Mouse (Mus musculus): ENCODE results near the gene Rpa1.

The Rpa1 gene

DNA sequence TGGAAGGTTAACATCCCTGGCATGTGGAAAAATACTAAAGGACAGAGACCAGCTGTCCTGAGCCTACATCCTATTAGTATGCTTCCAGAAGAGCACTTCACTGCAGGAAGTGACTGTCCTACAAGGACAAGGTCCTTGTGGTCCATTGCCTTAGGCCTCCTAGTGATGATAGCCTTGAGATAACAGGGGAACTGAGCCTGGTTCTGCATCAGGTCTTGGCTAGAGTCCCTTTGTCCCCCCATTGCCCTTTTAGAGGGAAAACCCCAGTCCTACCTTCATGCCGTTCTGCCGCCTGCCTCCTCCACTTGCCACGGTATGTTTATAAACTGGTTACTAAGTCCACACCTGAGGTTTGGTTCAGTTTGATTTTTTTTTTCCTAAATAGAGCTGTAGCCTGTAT, 85.9 kb downstream of the Rpa1 start:
- no peak for DNase-seq (ENCODE audit: low spot score)

DNA sequence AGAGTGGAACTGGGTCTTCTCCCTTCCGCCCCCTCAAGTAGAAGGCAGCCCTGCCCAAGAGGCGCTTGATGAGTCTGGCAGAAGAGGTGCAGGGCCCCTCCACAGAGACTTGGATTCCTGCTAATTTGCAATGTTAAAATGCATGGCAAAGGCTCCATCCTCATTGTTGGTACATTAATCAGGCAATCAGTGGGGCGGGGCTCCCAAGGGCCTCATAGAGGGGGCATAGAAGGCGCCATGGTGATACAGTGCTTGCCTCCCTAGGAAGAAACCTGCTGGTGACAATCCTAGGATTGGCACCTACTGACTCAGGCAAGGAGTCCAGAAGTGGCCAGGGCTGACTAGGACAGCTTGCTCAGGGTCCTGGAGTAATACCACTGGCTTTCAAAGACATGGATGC, 86.4 kb downstream of the Rpa1 start:
- no peak for DNase-seq (ENCODE audit: low spot score)

DNA sequence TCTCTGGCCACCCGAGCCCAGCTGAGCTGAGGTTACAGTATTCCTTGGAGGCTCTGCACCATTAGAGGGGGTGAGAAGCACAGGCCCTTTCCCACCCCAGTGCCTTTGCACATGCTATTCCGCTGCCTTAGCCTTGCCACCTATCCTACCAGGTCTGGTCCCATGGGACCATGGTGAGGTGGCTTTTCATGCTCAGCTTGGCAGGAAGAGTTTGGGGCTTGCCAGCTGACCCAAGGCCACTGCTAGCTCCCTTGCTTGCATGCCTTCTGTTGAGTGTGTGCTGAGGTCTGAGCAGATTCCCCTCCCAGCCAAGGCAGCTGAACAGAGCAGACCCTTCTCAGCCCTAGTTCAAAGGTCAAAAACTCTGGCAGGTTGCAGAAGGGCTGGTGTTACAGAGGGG, 87.1 kb downstream of the Rpa1 start:
- no peak for DNase-seq (ENCODE audit: low spot score)

DNA sequence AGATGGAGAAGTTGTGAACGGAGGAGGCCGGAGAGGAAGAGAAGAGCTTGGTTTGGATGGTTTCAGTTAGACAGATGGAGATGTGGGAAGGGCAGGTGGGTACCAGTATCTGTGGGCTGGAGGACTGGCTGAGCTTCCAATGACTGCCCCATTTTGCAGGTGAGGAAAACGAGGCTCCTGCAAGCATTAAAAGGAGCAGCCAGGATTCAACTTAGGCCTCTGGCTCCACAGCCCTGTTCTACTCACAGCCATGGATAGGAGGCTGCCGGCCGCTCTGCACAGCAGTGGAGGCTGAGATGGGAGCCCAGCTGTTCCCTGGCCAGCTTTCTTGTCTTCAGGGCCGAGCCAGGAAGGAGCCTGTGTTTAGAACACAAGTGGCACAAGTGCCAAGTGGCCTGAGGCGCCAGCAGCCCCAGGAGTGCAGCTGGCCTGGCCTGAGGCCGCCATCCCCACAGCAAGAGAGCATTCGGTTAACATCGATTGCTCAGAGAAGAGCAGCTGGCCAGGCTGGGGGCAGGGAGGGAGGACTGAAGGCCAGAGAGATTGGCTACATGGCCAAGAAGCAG, 88.0 kb downstream of the Rpa1 start:
- DNase-seq (ENCODE audit: low spot score) = no peak

DNA sequence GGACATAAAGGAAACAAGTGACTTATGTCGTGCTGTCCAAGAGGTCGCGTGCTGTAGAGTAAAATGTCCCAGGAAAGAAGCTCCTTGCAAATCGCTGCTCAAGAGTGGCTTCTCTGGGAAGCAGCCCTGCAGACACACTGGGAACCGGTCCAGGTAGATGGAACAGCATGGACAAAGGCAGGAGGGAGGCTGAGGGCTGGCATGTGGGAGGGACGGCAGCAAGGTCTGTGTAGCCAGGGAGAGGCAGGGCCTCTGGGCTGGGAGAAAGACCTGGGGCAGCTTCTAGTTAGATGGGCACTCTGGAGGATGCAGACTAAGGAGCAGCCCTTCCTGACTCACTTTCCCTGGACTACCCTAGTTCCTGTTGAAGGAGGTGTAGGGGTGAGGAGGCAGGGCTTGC, 88.7 kb downstream of the Rpa1 start:
- DNase-seq (ENCODE audit: low spot score) = no peak

DNA sequence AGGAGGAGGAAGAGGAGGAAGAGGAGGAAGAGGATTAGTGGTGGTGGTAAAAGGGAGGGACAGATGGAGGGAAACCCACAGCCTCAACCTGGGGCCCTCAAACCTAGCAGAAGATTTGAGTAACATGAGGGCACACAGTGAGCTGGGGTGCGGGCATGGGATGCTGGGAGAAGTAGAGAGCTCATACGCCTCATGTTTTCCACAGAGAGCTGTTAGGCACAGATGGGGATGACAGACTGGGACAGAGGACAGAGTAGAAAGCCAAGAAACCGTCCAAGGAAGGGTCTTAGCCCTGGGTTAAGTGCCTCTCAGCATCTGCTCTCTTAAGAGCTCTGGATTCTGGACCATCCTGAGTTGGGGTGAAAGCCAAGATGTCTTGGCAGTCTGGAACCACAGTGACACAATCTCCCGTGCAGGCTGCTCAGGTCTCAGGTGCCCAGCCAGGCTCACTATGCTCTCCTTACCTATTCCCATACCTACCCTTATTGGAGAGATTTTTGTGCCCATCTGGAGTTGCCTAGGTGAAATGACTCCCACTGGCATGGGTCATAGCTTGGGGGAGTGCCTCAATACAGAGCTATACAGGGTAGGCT, 91.0 kb downstream of the Rpa1 start:
- DNase-seq (ENCODE audit: low spot score) = no peak

DNA sequence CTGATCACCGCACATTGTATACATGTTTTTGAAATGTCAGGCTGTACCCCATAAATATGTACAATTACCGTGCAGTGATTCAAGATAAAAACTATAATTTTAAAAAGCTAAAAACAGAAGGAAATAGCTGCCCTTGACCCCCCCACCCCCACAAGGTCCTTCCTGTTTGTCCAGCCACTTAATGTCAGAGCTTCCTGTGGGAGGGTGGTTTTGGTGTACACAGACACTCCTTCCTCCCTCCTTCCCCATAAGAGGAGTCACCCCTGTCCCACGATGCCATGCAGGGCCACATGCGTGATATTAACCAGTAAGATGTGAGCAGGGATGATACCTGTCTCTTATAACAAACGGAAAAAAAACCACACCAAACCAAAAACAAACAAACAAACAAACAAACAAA, 92.8 kb downstream of the Rpa1 start:
- DNase-seq (ENCODE audit: low spot score) = no peak

DNA sequence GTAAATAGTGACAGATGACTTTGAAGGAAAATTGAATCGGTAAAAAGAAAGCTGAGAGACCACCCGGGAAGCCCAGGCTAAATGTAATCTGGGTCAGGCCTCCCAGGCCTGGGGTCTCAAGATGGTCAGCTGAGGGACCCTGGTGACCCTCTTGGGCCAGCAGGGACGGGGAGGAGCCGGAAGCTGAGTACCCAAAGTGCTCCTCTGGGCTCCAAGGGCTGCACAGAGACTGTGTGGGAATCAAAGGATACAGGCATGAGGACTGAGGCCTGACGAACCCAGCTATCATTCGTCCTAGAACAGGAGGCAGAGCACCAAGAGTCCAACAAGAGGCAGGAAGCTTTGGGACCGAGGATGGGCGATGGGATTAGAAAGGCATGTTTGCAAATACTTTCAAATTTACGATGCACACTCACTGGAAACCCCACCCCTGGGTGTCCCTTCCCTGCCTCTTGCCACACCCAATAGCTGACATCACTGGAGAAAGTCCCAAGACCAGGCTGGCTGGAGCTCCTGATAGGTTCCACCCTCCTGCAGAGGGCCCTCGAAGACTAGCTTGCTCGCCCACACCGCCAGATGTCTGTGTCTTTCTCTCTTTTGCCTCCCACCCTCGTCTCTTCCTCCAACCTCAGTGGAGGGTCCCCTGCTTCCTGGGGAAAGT, 93.7 kb downstream of the Rpa1 start:
- no peak for DNase-seq (ENCODE audit: low spot score)

DNA sequence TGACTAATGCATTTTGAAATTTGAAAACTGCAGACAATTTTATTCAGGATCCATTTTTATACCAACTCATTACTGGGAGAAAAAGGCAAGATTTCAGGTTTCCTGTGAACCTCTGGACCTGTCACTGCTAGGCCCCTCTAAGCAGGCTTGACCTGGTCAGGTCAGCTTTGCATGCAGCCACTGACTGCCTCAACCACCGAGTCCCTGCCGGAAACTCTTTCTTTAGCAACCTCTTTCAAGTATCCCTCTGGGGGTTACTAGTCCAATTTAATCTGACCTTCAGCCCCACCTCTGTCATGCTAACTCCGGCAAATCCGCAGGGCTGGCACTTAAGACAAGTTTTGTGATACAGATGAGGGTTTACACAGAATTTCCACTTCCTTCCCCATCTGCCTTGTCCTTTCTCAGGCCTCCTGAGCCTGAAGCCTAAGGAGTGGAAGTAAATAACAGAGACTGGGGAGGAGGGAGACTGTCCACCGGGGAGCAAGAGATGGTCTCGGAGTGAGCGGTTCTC, 96.5 kb downstream of the Rpa1 start:
- peak; percentile 41 for DNase-seq (ENCODE audit: low spot score)

DNA sequence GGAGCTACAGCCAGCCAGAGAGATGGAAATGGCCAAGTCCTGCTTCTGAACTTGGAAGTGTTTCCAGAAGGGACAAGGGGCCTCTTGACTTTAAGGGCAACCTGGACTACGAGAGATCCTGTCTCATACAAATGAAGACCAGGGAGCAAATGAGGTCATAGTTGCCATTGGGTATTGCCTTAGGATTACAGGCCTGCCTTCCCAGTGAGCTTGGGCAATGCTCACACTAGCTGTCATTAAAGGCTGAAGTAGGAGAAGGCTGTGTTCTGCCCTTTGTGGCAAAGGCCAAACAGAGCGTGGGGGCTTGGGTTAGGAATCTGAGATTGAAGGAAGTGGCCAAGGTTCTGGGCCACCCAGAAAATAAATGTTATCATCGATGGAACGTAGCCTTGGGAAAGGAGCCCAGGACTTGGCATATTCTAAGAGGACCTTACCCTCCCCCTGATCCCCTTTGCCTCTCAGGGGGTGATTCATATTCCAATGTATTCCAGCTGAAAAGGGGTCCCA, 97.1 kb downstream of the Rpa1 start:
- no peak for DNase-seq (ENCODE audit: low spot score)

DNA sequence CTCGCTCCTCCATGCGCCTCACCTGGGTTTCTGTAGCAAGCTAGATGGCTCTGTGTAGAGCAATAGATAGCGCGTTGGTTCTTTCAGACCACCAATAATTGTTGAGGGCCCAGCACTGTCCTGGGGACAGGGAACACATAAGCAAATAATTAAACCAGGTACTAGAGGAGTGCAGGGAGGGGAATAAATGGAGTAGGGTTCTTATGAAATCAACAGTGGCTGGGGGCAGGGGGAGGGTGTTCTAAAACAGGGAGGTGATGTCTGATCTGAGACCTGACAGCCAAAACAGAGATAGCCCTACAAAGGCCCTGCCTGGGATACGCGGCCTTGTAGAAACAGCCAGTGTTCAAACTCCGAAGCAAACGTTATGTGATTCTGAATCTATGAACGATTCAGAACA, 98.5 kb downstream of the Rpa1 start:
- DNase-seq (ENCODE audit: low spot score) = no peak
